Mouse (Mus musculus) layer of hippocampus, postnatal 14 days (tissue): ENCODE measurements around the gene Psenen. TPM values are rescaled to one million over a fixed set of nuclear protein-coding genes. Genes with fewer than 3 reads are reported as not detected.

Experiments
- DNase-seq, 2 experiments: peaks; one replicate each; pipeline ENCODE4 v3.0.0; 2021 to 2022; ENCODE audit warnings: low spot score in 2 of 2, mixed read lengths in 1 of 2
- total RNA-seq, 2 experiments: library from RNA; stranded (reverse); gene quantifications; 2 replicates each; pipeline ENCODE4 v1.2.3; 2021

Gene Psenen
- total RNA-seq, 2 experiments from 2014 or later, result 77.0 to 84.1 TPM

DNA sequence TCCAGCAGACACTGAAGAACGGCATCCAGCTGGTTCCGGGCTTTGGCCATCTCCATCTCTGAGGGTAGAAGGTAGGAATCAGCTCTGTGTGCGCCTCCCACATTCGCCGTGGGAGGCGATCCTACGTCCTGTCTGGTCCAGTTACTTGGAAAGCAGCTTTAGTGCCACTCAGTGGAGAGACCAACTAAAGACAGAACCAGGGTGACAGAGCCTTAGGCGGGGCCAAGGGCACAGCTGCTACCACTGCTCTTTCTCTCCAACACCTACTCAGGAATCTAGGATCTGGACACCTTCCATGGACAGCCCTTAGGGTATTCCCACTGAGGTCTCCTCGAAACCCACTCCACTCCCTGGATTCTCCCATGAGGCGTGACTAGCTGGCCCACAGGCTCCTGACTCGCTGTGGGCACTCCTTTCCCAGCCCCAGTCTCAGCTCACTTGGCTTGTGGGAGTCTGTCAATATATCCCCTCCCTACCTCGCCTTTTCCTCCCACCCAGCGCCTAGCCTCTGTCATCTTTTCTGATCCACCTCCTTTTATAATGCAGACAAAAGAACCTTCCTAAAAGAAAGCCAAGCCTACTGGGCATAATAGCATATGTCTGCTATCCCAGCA is 5.4 kb downstream of the Psenen start:
- DNase-seq, result no peak

DNA sequence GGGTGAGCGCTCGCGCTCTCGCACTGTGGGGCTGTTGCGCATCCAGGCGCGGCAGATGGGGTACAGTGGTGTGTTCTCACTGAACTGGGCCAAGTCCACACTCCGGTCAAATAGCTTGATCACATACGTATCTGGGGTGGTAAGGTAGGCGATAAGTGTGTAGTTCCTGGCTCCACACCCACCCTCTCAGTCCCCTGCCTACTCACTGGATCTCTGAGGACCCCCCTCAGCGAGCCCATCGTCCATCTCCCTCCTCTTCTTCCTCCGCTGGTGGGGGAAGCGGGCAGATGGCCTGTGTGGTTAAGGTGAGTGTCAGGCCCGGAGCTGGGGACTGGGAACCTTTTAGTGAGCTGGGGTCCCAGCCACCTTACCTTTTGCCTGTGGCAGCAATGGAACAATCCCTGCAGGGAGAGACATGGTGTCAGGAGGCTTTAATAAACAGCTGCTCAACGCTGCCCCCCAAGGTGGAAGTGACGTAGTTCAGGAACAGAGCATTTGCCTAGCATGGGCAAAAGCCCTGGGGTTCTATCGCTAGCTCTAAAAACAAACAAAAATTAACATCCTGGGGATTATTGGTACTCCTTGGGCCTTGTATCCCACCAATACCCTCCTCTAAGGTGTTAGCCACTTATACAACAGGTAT is 6.4 kb downstream of the Psenen start:
- no peak for DNase-seq

DNA sequence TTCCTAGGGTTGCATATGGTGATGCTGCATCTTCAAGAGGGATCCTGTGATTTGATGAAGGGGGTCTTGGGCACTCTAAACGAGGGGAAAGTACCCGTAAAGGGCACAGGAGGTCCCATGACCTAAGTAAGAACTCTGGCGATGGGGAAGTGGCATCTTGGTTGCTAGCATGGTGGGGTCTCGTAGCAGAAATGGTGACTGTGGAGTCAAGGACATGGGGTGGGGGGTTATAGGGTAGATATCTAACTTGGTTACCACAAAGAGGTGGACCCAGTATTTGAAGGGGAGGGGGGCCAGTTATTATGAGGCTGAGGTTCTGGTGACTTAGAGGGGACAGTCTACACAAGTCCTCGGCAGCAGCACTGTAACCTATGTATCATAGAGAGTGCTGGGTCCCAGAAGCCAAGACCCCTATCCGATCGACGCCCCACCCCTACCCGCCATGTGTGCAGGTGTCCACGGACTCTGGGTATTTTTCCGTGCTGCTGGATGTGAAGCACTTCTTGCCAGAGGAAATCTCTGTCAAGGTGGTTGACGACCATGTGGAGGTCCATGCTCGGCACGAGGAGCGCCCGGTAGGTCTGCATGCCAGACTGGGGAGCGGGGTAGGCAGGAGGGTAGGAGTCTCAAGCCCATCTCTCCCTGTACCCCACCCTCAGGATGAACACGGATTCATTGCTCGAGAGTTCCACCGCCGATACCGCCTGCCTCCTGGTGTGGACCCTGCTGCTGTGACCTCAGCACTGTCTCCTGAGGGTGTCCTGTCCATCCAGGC is 9.4 kb downstream of the Psenen start:
- no peak for DNase-seq

DNA sequence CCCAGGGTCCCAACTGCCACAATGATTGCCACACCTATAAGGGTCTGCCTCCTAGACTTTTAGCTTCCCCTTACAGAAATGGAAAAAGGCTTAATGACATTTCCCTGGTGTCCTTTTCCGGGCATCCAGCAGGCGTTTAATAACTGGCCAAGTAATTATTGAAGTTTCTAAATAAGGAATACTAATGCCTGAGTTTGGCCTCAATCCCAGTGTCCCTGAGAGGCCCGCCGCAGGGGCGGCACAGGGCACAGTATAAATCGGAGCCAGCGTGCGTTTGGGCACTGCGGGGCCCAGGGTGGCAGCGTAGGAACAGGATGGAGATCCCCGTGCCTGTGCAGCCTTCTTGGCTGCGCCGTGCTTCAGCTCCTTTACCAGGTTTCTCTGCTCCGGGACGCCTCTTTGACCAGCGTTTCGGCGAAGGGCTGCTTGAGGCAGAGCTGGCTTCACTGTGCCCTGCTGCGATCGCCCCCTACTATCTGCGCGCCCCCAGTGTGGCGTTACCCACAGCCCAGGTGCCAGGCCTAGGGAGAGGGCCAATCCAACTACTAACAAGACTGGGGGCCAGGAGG is 10.3 kb downstream of the Psenen start:
- DNase-seq, result no peak

DNA sequence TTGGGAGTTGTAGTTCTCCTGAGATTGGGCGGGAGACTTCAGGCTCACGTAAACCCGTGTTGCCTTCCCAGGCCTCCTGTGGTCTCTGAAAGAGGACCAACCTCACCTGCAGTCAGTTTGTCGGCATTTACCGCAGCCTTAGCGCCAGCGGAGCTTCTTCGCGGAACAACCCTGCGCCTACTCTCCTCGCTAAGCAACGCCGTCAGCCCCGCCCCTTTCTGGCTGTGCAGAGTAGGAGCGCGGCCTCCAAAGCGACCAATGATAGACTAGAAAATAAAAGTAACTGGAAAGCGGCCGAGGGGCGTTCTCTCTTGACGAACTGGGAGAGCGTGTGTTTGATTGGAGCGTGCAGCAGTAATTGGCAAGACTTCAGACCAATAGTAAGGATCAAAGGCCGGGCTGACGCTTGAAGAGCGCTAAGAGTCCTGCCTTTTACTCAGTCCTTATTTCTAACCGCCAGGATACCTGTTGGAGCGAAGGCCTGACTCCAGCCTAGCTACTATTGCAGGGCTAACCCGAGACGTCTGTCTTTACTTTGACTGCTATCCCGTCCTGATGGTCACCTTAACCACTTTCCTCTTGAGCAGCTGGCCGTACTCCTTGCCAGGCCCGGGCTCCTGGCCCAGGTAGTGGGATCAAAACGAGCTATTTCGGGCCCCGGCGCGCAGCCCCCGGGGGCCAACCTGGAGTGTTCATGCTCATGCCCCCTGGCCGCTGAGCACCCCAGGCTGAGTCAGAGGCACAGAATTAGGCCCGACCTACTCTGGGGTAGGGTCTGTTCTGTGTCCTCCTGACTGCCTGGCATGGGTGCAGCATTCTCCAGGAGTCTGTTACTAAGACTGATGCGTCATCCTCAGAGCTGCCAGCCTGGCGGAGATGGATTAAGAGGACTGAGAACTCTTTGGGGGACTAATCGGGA is 11.1 kb downstream of the Psenen start, which contains the start of the genes Hspb6 and Proser3:
Gene Hspb6, plus strand, starts transcription at position 77 of the 919 bp plus-strand sequence.
Gene Proser3, minus strand, starts transcription at position 198 of the 919 bp plus-strand sequence.
- peak; percentile 97 to 99 for DNase-seq

DNA sequence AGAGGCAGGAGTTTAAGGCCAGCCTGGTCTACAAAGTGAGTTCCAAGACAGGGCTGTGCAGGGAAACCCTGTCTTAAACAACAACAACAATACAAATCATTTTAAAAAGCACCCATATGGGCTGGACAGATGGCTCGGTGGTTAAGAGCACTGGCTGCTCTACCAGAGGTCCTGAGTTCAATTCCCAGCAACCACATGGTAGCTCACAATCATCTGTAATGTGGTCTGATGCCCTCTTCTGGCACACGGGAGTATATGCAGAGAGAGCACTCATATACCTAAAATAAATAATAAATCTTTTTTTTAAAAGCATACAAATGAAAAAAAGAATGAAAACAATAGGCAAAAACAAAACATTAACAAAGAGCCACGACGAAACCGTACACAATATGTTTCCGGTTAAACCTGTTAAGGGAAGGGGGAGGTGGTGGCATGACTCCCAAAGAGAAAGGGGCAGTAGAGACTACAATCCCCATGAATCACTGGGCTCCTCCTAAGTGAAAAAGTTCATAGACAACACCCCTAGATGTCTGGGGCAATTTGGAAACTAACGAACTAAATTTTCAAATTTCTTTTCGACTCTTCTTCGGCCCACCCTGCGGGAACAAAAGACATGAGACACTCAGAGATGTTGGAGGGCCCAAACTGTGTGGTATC is 11.9 kb downstream of the Psenen start:
- no peak for DNase-seq

DNA sequence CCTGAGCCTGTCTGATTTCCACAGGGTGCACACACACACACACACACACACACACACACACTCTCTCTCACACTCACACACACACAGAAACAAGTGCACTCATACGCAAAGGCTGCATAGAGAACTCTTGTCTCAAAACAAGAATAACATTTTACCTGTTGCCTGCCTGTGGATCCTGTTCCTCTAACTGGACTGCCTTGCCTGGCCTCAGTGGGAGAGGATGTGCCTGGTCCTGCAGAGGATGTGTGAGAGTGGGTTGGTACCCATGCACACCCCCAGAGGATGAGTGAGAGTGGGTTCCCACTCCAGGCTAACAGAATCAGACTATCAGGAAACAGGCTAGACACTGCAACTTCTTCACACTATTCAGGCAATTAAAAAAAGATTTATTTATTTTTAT is 12.8 kb downstream of the Psenen start:
- no peak for DNase-seq

DNA sequence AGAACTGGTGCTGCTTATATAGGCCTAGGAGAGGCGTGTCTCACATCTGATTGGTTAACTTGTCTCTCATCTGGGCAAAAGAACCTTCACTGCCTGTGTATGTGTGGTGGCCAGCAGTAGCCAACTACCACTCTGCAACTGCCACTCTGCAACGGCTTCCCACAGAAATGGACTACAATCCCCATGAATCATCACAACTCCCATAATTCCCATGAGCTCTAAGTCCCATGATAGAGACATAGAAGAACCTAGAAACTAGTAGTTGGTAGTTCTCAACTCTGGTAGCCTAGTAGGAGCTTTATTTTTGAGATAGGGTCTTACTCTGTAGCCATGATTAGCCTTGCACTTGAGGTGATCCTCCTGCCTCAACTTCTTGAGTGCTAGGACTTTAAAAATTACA is 13.5 kb downstream of the Psenen start:
- DNase-seq, result no peak

DNA sequence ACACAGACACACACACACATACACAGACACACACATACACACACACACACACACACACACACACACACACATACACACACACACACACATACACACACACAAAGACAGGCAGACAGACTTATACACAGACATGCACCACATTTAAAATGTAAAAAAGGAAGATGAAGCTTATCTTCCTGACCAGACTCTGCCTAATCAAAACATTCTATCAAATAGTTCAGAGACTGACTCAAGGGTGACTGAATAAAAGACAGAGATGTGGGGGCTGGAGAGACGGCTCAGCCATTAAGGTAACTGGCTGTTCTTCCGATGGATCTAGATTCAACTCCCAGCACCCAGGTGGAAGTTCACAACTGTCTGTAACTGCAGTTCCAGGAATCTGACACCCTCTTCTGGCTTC is 19.1 kb downstream of the Psenen start:
- no peak for DNase-seq

DNA sequence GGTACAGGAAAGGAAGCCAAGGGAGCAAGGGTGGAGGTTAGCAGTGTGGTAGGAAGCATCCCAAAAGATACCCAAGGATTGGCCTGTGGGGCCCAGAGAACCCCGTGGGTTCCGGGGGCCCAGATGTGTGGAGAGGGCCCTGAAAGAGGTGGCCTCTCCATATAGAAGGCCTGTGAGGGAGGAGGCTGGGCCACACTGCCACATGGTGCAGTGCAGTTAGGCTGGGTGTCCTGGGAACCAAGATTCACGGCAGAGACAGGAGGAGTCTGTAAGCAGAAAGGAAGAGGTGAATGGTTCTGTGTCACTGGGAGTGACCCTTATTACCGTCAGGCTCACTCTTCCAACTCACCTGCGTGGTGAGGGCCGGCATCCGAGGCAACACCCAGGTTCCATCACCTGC is 22.9 kb downstream of the Psenen start:
- no peak for DNase-seq

DNA sequence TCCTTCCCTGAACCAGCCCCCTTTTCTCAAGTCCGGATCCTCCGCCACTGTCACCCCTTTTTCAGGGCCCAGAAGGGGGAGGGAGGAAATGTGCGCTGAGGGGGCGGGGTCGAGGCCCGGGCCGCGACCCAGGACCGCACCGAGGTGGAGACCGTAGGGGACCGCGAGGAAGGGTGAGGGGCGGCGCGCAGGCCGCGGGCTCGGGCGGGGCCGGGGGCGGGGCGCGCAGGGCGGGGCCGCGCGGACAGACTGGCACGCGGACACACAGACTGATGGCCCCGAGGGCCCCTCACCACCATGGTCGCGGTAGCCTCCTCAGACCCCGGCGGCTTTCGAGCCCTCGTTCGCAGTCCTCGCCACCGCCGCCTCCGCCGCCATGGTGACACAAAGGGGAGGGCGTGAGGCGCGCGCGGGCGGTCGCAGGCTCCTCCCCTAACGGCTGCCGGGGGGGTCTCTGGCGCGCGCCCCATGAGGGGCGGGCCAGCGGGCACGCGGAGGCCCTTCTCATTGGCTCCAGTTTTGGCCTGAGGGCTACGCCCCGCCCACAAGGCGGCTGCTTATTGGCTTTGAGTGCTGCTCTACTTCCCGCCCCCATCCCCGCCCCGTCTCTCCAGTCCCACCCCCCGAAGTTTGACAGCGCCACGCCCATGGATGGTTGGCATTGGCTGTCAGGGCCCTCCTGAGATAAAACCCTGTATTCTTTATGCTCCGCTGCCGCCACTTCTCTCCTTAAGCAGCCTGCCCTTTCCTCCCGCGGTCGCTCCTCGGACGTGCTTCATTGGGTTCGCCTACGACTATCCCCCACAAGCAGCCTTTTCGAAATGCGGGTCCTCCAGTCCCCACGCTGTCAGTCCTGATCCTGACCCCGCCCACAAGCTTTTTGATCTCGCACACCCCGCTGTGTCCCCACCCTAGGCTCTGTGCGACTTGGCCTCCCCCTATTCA is 28.5 kb downstream of the Psenen start, which contains the start of gene Arhgap33:
Gene Arhgap33, minus strand, starts transcription at position 428 of the 945 bp plus-strand sequence.
- peak; percentile 95 to 98 for DNase-seq

DNA sequence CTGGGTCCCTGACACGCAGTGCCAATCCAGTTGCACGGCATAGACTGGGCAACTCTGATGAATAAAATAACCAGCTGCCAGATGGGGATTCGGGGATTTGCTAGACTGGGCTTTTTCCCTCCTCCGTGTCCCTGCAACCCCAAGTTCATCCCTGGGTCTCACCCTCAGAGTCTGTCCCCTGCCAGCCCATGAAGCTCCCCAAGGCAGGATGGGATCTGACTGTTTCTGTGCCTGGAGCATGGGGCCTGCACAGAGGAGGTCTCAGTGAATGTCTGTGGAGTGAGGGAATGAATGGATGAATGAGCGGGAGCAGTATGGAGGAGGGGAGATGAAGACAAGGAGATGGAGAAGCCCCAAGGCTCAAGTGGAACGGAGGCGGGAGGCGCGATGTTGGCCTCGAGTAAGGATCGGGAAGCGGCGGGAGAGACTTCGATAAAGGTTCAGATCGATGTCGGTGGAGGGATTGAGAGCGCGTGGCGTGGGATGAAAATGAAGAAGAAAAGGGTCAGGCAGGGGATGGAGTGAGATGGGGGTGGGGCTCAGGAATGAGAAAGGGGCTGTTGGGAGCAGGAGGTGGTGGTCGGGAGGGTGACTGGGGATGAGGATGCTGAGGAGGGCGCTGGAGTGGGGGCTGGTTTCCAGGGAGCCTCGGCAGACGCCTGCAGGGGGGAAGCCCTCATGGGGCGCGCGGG is 29.3 kb downstream of the Psenen start:
- DNase-seq, result peak in 1 of 2 experiments; percentile 36

DNA sequence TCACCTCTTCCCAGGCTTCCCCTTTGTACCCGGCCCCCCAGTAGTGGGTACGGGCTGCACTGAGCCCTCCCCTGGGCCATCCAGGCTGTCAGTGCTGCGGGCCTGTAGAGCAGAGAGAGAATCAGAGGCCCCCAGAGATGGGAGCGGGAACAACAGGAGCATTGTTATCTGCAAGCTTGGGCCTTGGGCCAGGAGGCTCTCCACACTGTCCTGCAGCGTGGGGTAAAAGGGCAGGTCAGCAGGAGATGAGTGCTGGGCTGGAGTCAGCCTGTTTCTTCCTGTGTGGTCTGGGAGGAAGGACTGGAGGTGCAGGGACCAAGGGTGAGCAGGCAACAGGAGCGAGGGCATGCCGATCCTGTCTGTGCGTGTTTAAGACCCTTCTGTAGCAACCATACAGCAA is 30.5 kb downstream of the Psenen start:
- no peak for DNase-seq

DNA sequence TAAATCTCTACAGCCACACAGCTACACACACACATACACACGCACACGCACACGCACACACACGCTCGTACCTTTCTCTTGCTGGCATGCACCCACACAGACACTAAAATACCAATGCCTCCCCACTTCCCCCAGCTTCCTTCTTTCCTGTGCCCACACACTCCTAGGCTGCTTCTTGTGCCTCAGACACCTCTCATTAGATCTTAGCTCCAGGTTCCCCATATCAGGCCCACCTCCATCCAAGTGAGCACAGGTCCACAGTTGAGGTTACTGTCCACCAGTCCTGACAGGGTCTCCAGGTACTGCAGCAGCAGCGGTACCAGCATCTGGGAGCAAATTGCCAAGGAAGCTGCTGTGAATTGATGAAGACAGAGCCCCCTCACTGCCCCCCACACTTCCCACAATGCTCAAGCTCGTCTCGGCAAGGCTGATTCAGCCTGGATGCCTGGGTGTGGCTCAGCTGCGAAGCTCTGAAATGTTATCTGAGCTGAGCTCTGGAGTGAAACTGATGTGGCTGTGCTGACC is 32.1 kb downstream of the Psenen start:
- DNase-seq, result no peak

DNA sequence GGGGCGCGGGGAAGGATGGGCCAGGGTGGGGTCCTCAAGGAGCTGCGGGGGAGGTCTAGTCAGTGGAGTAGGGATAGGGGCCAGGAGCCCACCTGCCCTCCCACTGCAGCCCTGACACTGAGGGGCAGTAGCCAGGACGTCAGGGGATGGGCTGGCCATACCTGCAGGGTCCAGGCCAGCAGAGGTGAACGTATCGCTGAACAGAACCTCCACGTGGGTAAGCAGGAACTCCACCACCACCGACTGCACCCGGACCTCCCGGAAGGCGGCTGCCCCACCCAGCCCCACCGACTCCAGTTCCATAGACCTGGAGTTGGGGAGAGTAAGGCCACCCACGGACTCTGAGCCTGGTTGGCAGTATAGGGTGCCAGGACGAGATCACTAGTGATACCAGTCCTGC is 36.4 kb downstream of the Psenen start:
- no peak for DNase-seq

DNA sequence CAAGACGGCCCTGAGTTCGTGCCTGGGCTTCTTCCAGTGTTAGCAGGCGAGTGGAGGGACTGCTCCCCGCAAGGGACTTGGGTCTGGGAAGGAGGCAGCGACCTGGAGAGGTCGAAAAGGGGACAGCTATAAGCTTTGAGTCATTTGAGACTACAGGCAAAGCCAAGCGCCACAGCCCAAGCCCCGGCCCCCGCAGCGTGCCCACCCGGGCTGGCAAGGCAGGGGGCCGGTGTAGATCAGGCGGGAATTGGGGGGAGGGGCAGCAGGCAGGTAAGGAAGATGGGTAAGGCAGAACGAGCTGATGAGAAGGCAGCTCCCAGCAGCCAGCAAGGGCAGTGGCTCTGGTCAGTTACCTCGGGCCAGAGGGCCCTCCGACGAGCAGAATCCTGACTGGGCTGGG is 37.0 kb downstream of the Psenen start:
- no peak for DNase-seq

DNA sequence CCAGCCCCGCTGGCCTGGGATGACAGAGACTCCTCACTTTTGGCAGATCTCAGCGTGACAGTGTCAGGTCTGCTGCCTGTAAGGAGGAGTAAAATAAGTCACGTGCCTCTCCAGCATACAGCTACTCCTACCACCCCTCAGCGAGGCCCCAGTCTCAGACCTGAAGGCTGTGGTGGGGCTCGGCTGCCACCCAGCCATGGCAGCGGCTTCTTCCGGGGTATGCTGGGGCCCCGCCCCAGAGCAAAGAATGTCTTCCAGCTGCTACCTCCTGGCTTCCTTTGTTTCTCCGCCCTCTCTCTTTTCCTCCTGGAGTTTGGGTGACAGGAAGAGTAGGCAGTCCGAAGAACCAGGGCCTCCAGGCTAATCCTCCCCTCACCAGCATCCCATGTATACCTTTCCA is 37.5 kb downstream of the Psenen start:
- DNase-seq, result no peak

DNA sequence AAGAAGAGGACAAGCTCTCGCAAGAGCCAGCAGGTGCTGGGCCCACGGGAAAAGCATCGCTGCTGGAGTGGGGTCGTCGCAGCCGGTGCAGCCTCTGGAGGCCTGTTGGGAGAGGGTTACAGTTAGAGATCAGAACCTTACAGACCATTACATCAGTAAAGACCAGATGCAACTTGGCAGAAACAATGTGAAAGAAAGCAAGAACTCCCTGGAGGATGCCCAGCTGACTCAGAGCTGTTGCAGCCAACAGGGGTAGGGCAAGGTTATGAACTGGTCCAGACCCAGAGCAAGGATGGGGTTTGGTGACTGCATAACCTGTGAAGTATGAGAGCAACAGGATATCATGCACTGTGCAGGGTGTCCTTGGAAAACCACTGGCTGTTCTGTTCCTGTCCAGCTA is 38.9 kb downstream of the Psenen start:
- DNase-seq, result no peak
